Mouse (Mus musculus): ENCODE results near the gene Coro1a. TPM values are rescaled to one million over a fixed set of nuclear protein-coding genes. Genes with fewer than 3 reads are reported as not detected.
A peak's percentile ranks its signal among the peaks of the same experiment; 100 is the strongest.

Coro1a gene
- 4.1 and 10.3 TPM in 2 replicates for total RNA-seq (2012; rRNA removed)

GRCm38 (mm10) chr7:126707442-126708174, at the start of gene Coro1a:
Gene Coro1a (minus strand): TSS chr7:126707787.
- Histone ChIP-seq H3K9me3 (ENCODE audit: control insufficient read depth, insufficient read depth, low read depth, low read length) (no peaks in the 10 kb centered on the region), H3K36me3 (ENCODE audit: control insufficient read depth, insufficient read depth, low read length, poor library complexity, severe bottlenecking) (no peaks in the 10 kb centered on the region), H3K27ac (ENCODE audit: insufficient read depth, low read depth, low read length, poor library complexity, severe bottlenecking) (no peak within 1 kb of the TSS), H3K9ac (ENCODE audit: insufficient read depth, low read depth, low read length, poor library complexity, severe bottlenecking) (no peak within 1 kb of the TSS), H3K4me3 (ENCODE audit: insufficient read depth in 1 of 2, low read depth in 1 of 2, low read length in 2 of 2, poor library complexity in 1 of 2, severe bottlenecking in 1 of 2) (no peak within 1 kb of the TSS), H3K4me1 (ENCODE audit: control insufficient read depth in 2 of 2, insufficient read depth in 2 of 2, low read length in 2 of 2, poor library complexity in 1 of 2) (peaks cover 0 to 3% of the 10 kb centered on the region in 2 experiments; a peak in 1 of 4 replicates)
- in situ Hi-C loops (cut with MboI; ENCODE audit: low sequenced_read_pairs in 2 of 2, unreplicated experiment in 2 of 2): no loop called here
- TF ChIP-seq MAFK (IDR thresholded peaks at IDR 0.05; ENCODE audit: insufficient read depth, low read depth, low read length): no peak
- TF ChIP-seq CHD2 (IDR thresholded peaks at IDR 0.05; ENCODE audit: low read depth, low read length): no peak
- no peak for TF ChIP-seq ZNF384 (IDR thresholded peaks at IDR 0.05; ENCODE audit: low read depth, low read length)
- TF ChIP-seq HCFC1 (IDR thresholded peaks at IDR 0.05; ENCODE audit: borderline replicate concordance, insufficient read depth, low read length): no peak
- TF ChIP-seq ZC3H11A (IDR thresholded peaks at IDR 0.05; ENCODE audit: borderline replicate concordance, low read depth, low read length): no peak
- no peak for DNase-seq (ENCODE audit: low read depth, low spot score)

GRCm38 (mm10) chr7:126754866-126755265, 47.3 kb upstream of the Coro1a start:
- no peak for TF ChIP-seq CHD2 (IDR thresholded peaks at IDR 0.05; ENCODE audit: low read depth, low read length)
- 0 out of 2 replicates have a peak, but pooled peaks have one; percentile 36 for TF ChIP-seq ZC3H11A (IDR thresholded peaks at IDR 0.05; ENCODE audit: borderline replicate concordance, low read depth, low read length)
- TF ChIP-seq ZNF384 (IDR thresholded peaks at IDR 0.05; ENCODE audit: low read depth, low read length): no peak
- no peaks in the 10 kb centered on the region for H3K9me3 ChIP-seq (ENCODE audit: control insufficient read depth, insufficient read depth, low read depth, low read length)
- H3K36me3 ChIP-seq (ENCODE audit: control insufficient read depth, insufficient read depth, low read length, poor library complexity, severe bottlenecking): no peaks in the 10 kb centered on the region
- in situ Hi-C loops (cut with MboI; ENCODE audit: low sequenced_read_pairs in 2 of 2, unreplicated experiment in 2 of 2): no loop called here
- peak overlapping the region; percentile 48; the same call in 1 of the 2 replicates for H3K9ac ChIP-seq (ENCODE audit: insufficient read depth, low read depth, low read length, poor library complexity, severe bottlenecking)
- H3K4me3 ChIP-seq (ENCODE audit: insufficient read depth in 1 of 2, low read depth in 1 of 2, low read length in 2 of 2, poor library complexity in 1 of 2, severe bottlenecking in 1 of 2): 0 out of 4 replicates have a peak overlapping the region, but pooled peaks of 1 of the 2 experiments have one; percentile 0
- no peak overlapping the region for H3K27ac ChIP-seq (ENCODE audit: insufficient read depth, low read depth, low read length, poor library complexity, severe bottlenecking)
- peaks cover 3 to 5% of the 10 kb centered on the region in 2 experiments; a peak in 2 of 4 replicates for H3K4me1 ChIP-seq (ENCODE audit: control insufficient read depth in 2 of 2, insufficient read depth in 2 of 2, low read length in 2 of 2, poor library complexity in 1 of 2)
- peak; percentile 94 for DNase-seq (ENCODE audit: low read depth, low spot score)

GRCm38 (mm10) chr7:126749582-126750343, 42.2 kb upstream of the Coro1a start:
- Histone ChIP-seq H3K27ac (ENCODE audit: insufficient read depth, low read depth, low read length, poor library complexity, severe bottlenecking) (no peak overlapping the region), H3K36me3 (ENCODE audit: control insufficient read depth, insufficient read depth, low read length, poor library complexity, severe bottlenecking) (no peaks in the 10 kb centered on the region), H3K9ac (ENCODE audit: insufficient read depth, low read depth, low read length, poor library complexity, severe bottlenecking) (no peak overlapping the region), H3K4me1 (ENCODE audit: control insufficient read depth in 2 of 2, insufficient read depth in 2 of 2, low read length in 2 of 2, poor library complexity in 1 of 2) (peaks cover 6 to 13% of the 10 kb centered on the region in 2 experiments), H3K9me3 (ENCODE audit: control insufficient read depth, insufficient read depth, low read depth, low read length) (no peaks in the 10 kb centered on the region), H3K4me3 (ENCODE audit: insufficient read depth in 1 of 2, low read depth in 1 of 2, low read length in 2 of 2, poor library complexity in 1 of 2, severe bottlenecking in 1 of 2) (no peak overlapping the region)
- DNase-seq (ENCODE audit: low read depth, low spot score): no peak
- TF ChIP-seq MAFK (IDR thresholded peaks at IDR 0.05; ENCODE audit: insufficient read depth, low read depth, low read length) (no peak), HCFC1 (IDR thresholded peaks at IDR 0.05; ENCODE audit: borderline replicate concordance, insufficient read depth, low read length) (no peak), CHD2 (IDR thresholded peaks at IDR 0.05; ENCODE audit: low read depth, low read length) (no peak), ZNF384 (IDR thresholded peaks at IDR 0.05; ENCODE audit: low read depth, low read length) (no peak), ZC3H11A (IDR thresholded peaks at IDR 0.05; ENCODE audit: borderline replicate concordance, low read depth, low read length) (no peak)
- in situ Hi-C loops (cut with MboI; ENCODE audit: low sequenced_read_pairs in 2 of 2, unreplicated experiment in 2 of 2): no loop called here

- H3K9ac ChIP-seq (ENCODE audit: insufficient read depth, low read depth, low read length, poor library complexity, severe bottlenecking): no peak overlapping the region
- in situ Hi-C loops (cut with MboI; ENCODE audit: low sequenced_read_pairs in 2 of 2, unreplicated experiment in 2 of 2): no loop called here
These were observed 41.2 kb upstream of the Coro1a start for GRCm38 (mm10) chr7:126748824-126749223.

More at GRCm38 (mm10) chr7:126748824-126749223, 41.2 kb upstream of the Coro1a start:
- TF ChIP-seq HCFC1 (IDR thresholded peaks at IDR 0.05; ENCODE audit: borderline replicate concordance, insufficient read depth, low read length) (no peak), ZNF384 (IDR thresholded peaks at IDR 0.05; ENCODE audit: low read depth, low read length) (no peak), MAFK (IDR thresholded peaks at IDR 0.05; ENCODE audit: insufficient read depth, low read depth, low read length) (no peak), CHD2 (IDR thresholded peaks at IDR 0.05; ENCODE audit: low read depth, low read length) (no peak), ZC3H11A (IDR thresholded peaks at IDR 0.05; ENCODE audit: borderline replicate concordance, low read depth, low read length) (no peak)
- Histone ChIP-seq H3K9me3 (ENCODE audit: control insufficient read depth, insufficient read depth, low read depth, low read length) (no peaks in the 10 kb centered on the region), H3K36me3 (ENCODE audit: control insufficient read depth, insufficient read depth, low read length, poor library complexity, severe bottlenecking) (no peaks in the 10 kb centered on the region), H3K4me1 (ENCODE audit: control insufficient read depth in 2 of 2, insufficient read depth in 2 of 2, low read length in 2 of 2, poor library complexity in 1 of 2) (peaks cover 2 to 10% of the 10 kb centered on the region in 2 experiments), H3K4me3 (ENCODE audit: insufficient read depth in 1 of 2, low read depth in 1 of 2, low read length in 2 of 2, poor library complexity in 1 of 2, severe bottlenecking in 1 of 2) (no peak overlapping the region), H3K27ac (ENCODE audit: insufficient read depth, low read depth, low read length, poor library complexity, severe bottlenecking) (no peak overlapping the region)
- DNase-seq (ENCODE audit: low read depth, low spot score): no peak
